Mouse (Mus musculus) thymus, postnatal 36 days (tissue): ENCODE results near the gene Carm1.

Experiments
- DNase-seq, 2 experiments: peaks; one replicate each; pipeline ENCODE4 v3.0.0; 2022; ENCODE audit warnings: mixed read lengths in 2 of 2

Gene Carm1

DNA sequence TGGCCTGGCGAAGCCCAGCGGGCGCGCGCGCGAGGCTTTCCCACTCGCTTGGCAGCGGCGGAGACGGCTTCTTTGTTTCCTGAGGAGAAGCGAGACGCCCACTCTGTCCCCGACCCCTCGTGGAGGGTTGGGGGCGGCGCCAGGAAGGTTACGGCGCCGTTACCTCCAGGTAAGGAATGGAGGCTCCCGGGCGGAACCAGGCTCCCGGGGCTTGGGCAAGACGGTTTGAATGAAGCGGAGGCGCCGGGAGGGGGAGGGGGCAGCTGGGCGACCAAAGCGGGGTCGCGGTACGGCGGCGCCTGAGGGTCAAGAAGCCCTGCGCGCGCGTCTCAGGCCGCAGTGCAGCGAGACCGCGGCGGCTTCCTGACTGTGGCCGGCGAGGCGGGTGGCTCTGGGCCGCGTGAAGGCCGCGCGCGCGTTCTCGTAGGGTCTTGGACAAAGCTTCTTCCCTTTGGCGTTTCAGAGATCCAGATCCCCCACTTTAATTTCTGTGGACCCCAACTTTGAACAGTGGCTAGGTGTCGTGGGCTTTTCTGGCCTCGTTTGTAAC is 69.6 kb downstream of the Carm1 start:
- peak; percentile 92 to 93 for DNase-seq

DNA sequence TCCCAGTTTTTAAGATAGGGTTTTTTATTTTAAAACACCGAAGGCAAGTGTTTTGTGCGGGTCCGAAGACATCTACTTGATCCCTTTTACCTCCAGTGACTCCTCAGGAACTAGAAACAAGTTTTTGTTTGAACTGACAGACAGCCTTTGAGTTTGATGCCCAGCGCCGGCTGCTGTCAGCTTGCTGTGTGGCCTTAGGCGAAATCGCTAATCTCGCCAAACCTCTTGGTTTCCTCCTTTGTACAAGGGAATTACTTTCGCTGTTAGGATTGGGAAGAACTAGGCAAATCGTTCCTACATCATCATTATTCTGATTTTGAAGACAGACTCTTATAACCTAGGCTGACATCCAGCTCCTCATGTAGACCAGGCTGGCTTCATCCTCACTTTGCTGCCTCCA is 70.4 kb downstream of the Carm1 start:
- DNase-seq, result no peak

DNA sequence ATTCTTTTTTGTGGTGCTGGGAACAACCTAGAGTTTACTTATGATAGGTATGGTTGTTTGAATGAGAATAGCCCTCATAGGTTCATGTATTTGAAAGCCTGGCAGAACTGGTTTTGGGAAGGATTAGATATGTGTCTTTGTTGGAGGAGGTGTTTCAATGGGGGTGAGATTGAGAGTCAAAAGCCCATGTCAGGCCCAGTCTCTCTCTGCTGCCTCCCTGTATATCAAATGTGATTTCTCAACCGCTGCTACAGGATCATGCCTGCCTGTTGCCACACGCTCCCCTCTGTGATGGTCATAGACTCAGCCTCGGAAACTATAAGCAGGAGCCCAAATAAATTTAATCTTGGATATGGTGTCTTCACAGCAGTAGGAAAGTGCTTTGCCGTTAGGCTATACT is 73.5 kb downstream of the Carm1 start:
- no peak for DNase-seq

DNA sequence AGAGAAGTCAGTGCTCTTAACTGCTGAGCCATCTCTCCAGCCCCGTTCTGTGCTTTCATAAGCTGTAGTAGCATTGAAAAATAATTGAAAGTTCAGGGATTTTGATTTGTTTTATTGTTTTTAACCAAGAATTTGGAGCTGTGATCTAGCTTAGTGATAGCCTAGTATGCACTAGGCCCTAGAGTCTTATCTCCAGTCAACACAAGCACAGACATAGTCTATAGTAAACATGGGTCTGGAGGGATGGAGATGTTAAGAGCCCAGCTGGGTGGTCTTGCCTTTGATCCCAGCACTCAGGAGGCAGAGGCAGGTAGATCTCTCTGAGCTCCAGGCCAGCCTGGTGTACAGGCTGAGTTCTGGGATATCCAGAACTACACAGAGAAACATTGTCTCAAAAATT is 76.0 kb downstream of the Carm1 start:
- no peak for DNase-seq

DNA sequence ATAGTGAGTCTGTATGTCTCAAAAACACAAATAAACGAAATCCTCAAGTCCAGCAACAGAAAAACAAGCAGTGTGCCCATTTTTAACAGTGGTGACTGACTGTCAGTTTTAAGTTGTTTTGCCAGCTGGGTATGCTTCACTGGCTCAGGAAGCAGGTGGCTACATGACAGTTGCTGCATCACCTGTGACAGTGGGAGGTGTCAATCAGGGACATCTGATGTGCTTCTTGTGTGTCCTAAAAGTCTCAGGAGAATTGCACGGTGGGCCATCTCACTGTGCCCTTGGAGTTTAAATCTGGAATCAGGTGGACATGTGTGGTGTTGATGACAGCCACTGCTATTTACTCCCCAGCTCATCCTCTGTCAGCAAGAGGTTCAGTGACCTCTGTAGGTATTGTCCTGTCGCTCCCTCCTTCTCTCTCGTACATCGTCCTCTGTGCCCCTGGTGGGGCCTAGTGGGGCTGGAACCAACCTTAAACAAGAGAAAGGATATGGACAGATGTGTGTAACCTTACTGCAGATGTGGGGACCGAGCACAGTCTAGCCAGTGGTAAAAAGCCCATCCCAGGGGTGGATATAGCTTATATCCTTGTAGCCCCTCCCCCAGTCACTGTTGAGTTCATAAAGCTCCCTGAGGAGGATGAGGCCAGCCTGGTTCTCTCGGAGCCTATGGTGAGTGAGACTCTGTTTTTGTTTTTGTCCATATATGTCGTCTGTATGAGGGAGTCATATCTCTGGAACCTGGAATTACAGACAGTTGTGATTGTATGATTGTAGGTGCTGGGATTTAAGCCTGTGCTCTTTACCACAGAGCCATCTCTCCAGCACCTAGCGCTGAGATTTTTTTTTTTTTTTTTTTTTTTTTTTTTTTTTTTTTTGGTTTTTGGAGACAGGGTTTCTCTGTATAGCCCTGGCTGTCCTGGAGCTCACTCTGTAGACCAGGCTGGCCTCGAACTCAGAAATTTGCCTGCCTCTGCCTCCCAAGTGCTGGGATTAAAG is 78.9 kb downstream of the Carm1 start:
- peak; percentile 47 to 74 for DNase-seq

DNA sequence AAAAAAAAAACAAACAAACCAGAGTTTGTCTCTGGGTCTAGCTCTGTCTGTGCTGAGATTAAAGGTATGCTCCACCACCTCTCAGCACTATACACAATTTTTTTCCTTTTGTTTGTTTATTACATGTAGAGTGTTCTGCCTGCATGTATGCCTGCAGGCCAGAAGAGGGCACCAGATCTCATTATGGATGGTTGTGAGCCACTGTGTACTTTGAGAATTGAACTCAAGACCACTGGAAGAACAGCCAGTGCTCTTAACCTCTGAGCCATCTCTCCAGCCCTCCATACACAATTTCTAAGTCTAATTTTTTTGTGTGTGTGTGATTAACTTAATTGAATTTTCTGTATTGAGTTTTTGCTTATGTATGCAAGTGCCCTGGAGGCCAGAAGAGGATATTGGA is 79.9 kb downstream of the Carm1 start:
- DNase-seq, result no peak

DNA sequence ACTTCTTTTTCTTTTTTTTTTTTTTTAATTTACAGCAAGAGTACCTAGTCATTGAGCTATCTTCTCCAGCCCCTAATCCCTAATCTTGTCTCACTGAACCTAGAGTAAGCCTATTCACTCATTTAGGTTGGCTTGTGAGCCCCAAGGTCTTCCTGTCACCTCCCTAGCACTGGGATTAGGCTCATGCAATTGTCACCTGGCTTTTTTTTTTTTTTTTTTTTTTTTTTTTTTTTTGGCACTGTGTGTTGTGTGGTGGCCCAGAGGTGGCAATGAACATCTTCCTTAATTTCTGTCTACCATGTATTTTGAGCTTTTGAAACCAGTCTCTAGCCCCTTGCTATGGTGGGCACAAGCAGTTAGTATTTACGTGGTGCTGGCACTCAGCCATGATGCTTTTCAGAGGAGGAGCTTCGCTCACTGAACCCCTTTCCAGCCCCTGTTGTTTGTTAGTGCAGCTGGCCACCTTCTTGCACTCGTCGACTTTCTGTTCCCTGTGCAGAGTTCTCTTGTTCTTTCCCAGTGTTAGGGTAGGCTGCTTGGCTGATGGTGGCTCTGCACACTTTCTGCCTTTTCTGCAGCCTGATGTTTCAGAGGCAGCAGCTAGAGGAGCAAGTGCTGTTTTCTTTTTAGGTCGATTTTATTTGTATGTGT is 80.6 kb downstream of the Carm1 start:
- DNase-seq, result peak; percentile 41 to 55

DNA sequence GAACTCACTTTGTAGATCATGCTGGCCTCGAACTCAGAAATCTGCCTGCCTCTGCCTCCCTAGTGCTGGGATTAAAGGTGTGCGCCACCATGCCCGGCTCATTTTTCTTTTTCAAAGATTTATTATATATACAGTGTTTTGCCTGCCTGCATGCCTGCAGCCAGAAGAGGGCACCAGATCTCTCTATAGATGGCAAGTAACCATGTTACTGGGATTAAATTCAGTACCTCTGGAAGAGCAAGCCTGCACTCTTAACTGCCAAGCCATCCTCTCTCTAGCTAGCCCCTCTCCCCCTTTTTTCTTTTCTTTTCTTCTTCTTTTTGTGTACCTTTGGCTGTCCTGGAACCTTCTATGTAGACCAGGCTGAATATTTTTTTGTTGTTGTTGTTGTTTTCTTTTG is 84.0 kb downstream of the Carm1 start:
- DNase-seq, result peak; percentile 57 to 65

DNA sequence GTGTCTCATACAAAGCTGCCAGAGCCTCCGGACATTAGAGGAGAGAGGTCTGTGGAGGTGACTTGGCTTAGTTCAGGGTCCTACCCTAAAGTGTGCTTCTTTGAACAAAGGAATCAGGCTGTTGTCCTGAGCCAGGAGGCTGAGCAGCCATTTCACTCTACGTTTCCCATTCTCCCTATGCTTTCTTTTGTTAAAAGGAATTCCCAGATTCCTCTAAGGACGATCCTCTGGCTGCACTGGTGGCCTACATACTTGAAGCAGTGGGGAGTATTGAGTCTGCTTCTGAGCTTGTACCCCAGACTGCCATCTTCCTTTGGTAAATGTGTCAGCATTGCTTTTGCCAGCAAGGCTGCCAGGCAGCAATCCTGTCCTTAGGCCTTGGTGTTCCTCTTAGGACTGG is 86.4 kb downstream of the Carm1 start:
- no peak for DNase-seq

DNA sequence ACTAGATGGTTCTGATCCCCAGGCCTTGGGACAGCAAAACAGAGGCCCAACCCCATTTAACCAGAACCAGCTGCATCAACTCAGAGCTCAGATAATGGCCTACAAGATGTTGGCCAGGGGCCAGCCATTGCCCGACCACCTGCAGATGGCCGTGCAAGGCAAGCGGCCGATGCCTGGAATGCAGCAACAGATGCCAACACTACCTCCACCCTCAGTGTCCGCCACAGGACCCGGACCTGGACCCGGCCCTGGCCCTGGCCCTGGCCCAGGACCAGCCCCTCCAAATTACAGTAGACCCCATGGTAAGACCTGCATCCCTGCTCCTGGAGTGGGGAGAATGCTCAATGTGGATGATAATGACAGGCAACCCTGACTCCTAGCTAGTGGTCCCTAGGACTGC is 88.9 kb downstream of the Carm1 start:
- no peak for DNase-seq

DNA sequence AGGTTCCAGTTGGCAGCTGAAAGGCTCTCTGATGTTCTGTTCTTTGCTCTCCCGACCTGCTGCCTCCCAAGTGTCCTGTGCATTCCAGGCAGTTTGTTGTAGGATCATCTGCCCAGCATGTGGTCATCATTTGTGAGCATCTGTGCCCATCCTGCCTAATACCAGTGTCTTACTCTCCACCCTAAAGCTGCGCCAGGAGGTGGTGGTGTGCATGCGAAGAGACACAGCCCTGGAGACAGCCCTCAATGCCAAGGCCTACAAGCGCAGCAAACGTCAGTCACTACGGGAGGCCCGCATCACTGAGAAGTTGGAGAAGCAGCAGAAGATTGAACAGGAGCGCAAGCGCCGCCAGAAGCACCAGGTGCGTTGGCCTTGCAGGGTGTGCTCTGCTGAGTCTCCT is 92.3 kb downstream of the Carm1 start:
- no peak for DNase-seq
